Comparison of ENCODE assay signal across 21 mouse cellular contexts in the genomic region with DNA sequence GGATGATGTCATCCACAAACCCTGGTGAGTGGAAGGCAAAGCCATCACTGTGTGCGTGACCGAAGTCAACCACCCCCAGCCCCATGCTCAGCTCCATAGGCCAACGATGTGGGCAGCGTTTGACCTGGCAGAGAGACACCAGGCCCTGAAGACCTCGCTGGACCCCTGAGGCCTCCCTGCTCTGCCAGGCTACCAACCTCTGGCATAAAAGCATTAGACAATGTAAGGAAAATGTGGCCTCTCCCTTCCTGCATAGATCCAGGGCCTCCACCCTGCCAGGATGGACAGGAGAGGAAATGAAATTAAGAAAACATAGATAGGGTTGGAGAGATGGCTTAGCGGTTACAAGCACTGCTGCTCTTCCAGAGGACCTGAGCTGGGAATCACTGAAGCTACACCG.
"Had no signal": no experiment of that assay in that cellular context is flagged by ENCODE, and none has a peak within 500 bp of the region (broad histone marks: within the 10 kb centered on the region; RNA-seq: fewer than 3 reads in every experiment).

No protein-coding gene starts in this region.

- DNase-seq: kidney, adult 9 months; kidney, postnatal 14 days; left cerebral cortex, postnatal 4 days; liver, postnatal 0 days; right cerebral cortex, adult 18-20 months; right cerebral cortex, postnatal 14 days; right cerebral cortex, postnatal 4 days; thymus, adult 2 months; thymus, postnatal 14 days; thymus, postnatal 4 days had no signal

- H3K27ac ChIP-seq: limb, embryonic 12.5 days; limb, embryonic 15.5 days; liver, embryonic 14.5 days; lung, embryonic 15.5 days; macrophage; midbrain, embryonic 12.5 days; midbrain, embryonic 15.5 days; neural tube, embryonic 12.5 days; neural tube, embryonic 15.5 days; stomach, postnatal 0 days had no signal

- H3K4me3 ChIP-seq: limb, embryonic 12.5 days; limb, embryonic 15.5 days; lung, embryonic 15.5 days; midbrain, embryonic 12.5 days; midbrain, embryonic 15.5 days; neural tube, embryonic 12.5 days; neural tube, embryonic 15.5 days had no signal

- H3K27me3 ChIP-seq: limb, embryonic 12.5 days; limb, embryonic 15.5 days; lung, embryonic 15.5 days; midbrain, embryonic 12.5 days; midbrain, embryonic 15.5 days; neural tube, embryonic 12.5 days; neural tube, embryonic 15.5 days had no signal

- H3K9me3 ChIP-seq: limb, embryonic 12.5 days; limb, embryonic 15.5 days; lung, embryonic 15.5 days; midbrain, embryonic 12.5 days; midbrain, embryonic 15.5 days; neural tube, embryonic 12.5 days; neural tube, embryonic 15.5 days had no signal

- H3K4me1 ChIP-seq: lung, embryonic 15.5 days; midbrain, embryonic 12.5 days; midbrain, embryonic 15.5 days; neural tube, embryonic 12.5 days; neural tube, embryonic 15.5 days had no signal

- H3K4me2 ChIP-seq: limb, embryonic 12.5 days; limb, embryonic 15.5 days; liver, embryonic 11.5 days; lung, embryonic 15.5 days; midbrain, embryonic 12.5 days; midbrain, embryonic 15.5 days; neural tube, embryonic 12.5 days; neural tube, embryonic 15.5 days had no signal

- ATAC-seq: liver, postnatal 0 days; midbrain, embryonic 15.5 days had no signal

- H3K9ac ChIP-seq: limb, embryonic 12.5 days; limb, embryonic 15.5 days; liver, embryonic 14.5 days; liver, postnatal 0 days; lung, embryonic 15.5 days; midbrain, embryonic 12.5 days; midbrain, embryonic 15.5 days; neural tube, embryonic 12.5 days; neural tube, embryonic 15.5 days had no signal
